Mouse (Mus musculus) heart, embryonic 13.5 days (tissue): ENCODE data around the gene Ofcc1. TPM values are rescaled to one million over a fixed set of nuclear protein-coding genes. Genes with fewer than 3 reads are reported as not detected.

ENCODE experiments used
- ATAC-seq: fragments of 200-750 bp; cut with Nextera tagmentation; 2 replicates; pipeline ENCODE4 v1.8.0; 2017; ENCODE audit warnings: moderate TSS enrichment; ENCODE audit not compliant: insufficient number of reproducible peaks, low FRiP score, low TSS enrichment; ENCODE audit errors: extremely low read depth
- H3K27ac ChIP-seq: fragments of 300-500 bp; sonication (generic); replicated peaks from 2 replicates; pipeline ENCODE4 v1.5.1; 2015; ENCODE audit warnings: moderate library complexity, mild to moderate bottlenecking, inconsistent platforms
- H3K27me3 ChIP-seq: fragments of 300-500 bp; sonication (generic); replicated peaks from 2 replicates; pipeline ENCODE4 v1.6.1; 2015; ENCODE audit warnings: mild to moderate bottlenecking, inconsistent platforms
- H3K36me3 ChIP-seq: fragments of 300-500 bp; sonication (generic); 2 replicates; pipeline ENCODE4 v1.6.1; 2015; ENCODE audit warnings: mild to moderate bottlenecking, inconsistent platforms
- H3K4me1 ChIP-seq: fragments of 300-500 bp; sonication (generic); 2 replicates; pipeline ENCODE4 v1.6.1; 2015; ENCODE audit warnings: inconsistent platforms
- H3K4me2 ChIP-seq: fragments of 300-500 bp; sonication (generic); 2 replicates; pipeline ENCODE4 v1.6.1; 2015; ENCODE audit warnings: inconsistent platforms, mild to moderate bottlenecking, moderate library complexity
- H3K4me3 ChIP-seq: fragments of 300-500 bp; sonication (generic); 2 replicates; pipeline ENCODE4 v1.5.1; 2015; ENCODE audit warnings: moderate library complexity, mild to moderate bottlenecking, inconsistent platforms
- H3K9ac ChIP-seq: fragments of 300-500 bp; sonication (generic); 2 replicates; pipeline ENCODE4 v1.6.1; 2015; ENCODE audit warnings: inconsistent platforms, mild to moderate bottlenecking, moderate library complexity
- H3K9me3 ChIP-seq: fragments of 300-500 bp; sonication (generic); 2 replicates; pipeline ENCODE4 v1.6.1; 2016; ENCODE audit warnings: inconsistent platforms
- WGBS: fragments of 180-500 bp; shearing (Covaris S2); methylation state at CpG from one replicate; pipeline ENCODE4 v1.1.7; 2015; ENCODE audit warnings: mixed read lengths; 5-methylcytosine and 5-hydroxymethylcytosine counted together
- polyA plus RNA-seq: library from polyadenylated mRNA; unstranded; fragments of >200 nt; fragmentation: Nextera tagmentation; extraction: Ambion mirVana; gene quantifications from 2 replicates; pipeline ENCODE4 v1.2.1, GENCODE M21; 2015

Gene Ofcc1
- polyA plus RNA-seq, 1 experiment from 2014 or later, result not detected

DNA sequence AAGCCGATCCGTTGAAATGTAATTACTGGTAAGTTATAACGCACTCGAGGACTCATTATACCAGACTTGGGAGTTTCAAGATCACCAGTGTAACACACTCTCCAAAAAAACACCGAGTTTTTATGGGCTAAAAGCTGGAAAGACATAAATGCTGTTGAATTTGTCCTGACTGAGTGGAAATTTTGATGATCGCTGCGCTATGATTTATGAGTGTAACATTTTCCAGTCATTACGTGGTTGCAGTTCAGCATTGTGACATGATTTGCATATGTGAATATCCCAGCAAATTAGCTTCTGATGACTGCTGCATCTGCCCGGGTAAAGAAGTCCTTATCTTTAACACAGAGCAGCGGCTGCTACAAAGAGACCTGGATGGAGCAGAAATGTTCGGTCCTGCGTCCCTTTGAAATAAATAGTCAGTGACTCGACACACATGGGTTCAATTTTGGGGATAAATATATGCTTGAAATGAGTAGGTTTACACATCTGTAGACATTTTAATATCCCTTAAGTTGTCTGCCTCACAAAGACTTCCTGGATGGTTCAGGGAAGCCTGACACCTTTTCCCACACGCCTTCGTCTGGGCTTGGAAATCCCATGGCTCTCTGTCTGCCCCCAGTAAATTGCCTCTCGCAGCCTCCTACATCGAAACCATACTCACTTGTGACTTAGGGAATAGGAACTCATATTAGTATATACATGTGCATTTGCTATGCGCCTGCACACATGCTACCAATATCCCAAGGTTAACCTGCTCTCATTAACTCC, 381.8 kb downstream of the Ofcc1 start:
- H3K9me3 ChIP-seq, result no peaks in the 10 kb centered on the region
- H3K9ac ChIP-seq, result no peak overlapping the region
- WGBS, result 76% methylated on average over 18 of the region's 18 CpGs
- no peak overlapping the region for H3K27ac ChIP-seq
- no peaks in the 10 kb centered on the region for H3K27me3 ChIP-seq
- H3K4me1 ChIP-seq, result no peaks in the 10 kb centered on the region
- ATAC-seq, result no peak
- H3K4me2 ChIP-seq, result no peak overlapping the region
- no peaks in the 10 kb centered on the region for H3K36me3 ChIP-seq
- H3K4me3 ChIP-seq, result no peak overlapping the region

DNA sequence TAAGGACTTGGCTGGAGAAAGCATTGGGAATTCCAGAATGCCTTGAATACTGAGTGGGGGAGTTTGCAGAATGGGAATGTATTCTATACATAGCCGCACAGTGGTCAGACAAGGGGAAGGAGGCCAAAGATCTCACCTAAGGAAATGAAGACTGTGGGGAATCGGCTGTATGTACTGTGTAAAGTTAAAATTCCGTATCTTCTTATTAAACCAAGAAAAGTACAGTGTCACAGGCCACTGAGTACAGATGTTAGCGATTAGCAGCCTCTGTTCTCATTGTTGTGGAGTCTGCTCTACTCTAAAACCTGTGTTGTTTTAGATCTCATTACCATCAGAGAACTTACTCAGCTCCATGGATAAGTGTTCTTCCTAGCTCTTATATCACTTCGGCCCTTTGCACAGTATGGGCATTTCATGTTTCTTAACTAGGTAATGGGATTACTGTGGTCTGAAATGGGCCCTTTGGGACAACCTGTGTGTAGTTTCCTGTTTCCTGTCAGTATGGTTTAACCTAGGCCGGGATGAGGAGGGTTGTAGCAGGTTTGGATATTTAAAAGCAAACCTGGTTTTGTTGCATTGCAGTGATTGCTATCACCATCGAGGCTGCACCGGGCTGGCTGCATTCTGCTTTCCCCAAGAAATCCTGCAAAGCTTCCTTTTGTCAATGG, 392.8 kb downstream of the Ofcc1 start:
- Histone ChIP-seq H3K4me2 (no peak overlapping the region), H3K27me3 (no peaks in the 10 kb centered on the region), H3K9ac (no peak overlapping the region), H3K9me3 (peaks cover 6% of the 10 kb centered on the region), H3K4me3 (no peak overlapping the region), H3K4me1 (no peaks in the 10 kb centered on the region), H3K36me3 (no peaks in the 10 kb centered on the region), H3K27ac (no peak overlapping the region)
- ATAC-seq, result no peak
- WGBS, result 67% methylated on average over 8 of the region's 8 CpGs

DNA sequence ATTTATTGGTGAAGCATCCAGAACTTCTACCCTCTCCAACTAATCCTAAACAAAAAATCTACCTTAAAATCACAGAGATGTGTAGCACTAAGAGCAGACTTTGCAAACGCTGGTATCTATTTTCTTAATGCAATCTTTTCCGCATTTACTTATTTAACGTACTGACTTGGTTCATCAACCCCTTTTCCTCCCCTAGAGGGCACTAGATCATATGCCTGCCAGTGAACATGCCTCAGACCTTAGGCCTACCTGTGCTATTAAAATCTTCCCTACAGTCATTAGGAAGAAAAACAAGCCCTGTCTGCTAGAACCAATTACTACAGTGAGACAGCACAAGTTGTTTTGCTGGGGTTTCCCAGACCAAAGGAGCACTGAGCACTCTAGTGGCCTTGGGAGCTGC, 404.0 kb downstream of the Ofcc1 start:
- no peak for ATAC-seq
- Histone ChIP-seq H3K9ac (no peak overlapping the region), H3K4me2 (no peak overlapping the region), H3K36me3 (no peaks in the 10 kb centered on the region), H3K9me3 (no peaks in the 10 kb centered on the region), H3K27ac (no peak overlapping the region), H3K4me3 (no peak overlapping the region), H3K27me3 (no peaks in the 10 kb centered on the region), H3K4me1 (no peaks in the 10 kb centered on the region)
- WGBS, result 57% methylated on average over 3 of the region's 3 CpGs

DNA sequence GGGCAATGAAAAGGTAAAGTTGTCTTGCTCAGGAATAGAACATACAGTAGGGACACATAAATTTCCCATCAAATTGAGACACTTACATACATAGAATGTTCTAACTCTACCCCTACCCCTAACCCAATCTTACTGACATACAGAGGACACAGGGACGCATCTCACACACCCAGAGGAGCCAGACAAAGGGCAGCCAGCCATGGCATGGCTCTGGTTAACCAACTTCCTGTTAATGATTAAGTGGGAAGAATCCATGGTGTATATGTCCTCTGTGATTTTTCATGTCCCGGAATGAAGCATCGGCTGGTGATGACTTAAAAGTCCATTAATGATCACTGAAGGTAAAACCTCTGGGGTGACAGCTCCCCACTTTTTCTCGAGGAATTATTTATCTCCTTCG, 405.2 kb downstream of the Ofcc1 start:
- ATAC-seq, result no peak
- H3K36me3 ChIP-seq, result no peaks in the 10 kb centered on the region
- no peak overlapping the region for H3K27ac ChIP-seq
- H3K9me3 ChIP-seq, result no peaks in the 10 kb centered on the region
- no peak overlapping the region for H3K9ac ChIP-seq
- no peak overlapping the region for H3K4me2 ChIP-seq
- H3K27me3 ChIP-seq, result no peaks in the 10 kb centered on the region
- no peaks in the 10 kb centered on the region for H3K4me1 ChIP-seq
- WGBS, result 81% methylated on average over 5 of the region's 5 CpGs
- H3K4me3 ChIP-seq, result no peak overlapping the region
